Mouse (Mus musculus): Measurements from ENCODE around the gene Cfap20.
A peak's percentile ranks its signal among the peaks of the same experiment; 100 is the strongest.

The Cfap20 gene

DNA sequence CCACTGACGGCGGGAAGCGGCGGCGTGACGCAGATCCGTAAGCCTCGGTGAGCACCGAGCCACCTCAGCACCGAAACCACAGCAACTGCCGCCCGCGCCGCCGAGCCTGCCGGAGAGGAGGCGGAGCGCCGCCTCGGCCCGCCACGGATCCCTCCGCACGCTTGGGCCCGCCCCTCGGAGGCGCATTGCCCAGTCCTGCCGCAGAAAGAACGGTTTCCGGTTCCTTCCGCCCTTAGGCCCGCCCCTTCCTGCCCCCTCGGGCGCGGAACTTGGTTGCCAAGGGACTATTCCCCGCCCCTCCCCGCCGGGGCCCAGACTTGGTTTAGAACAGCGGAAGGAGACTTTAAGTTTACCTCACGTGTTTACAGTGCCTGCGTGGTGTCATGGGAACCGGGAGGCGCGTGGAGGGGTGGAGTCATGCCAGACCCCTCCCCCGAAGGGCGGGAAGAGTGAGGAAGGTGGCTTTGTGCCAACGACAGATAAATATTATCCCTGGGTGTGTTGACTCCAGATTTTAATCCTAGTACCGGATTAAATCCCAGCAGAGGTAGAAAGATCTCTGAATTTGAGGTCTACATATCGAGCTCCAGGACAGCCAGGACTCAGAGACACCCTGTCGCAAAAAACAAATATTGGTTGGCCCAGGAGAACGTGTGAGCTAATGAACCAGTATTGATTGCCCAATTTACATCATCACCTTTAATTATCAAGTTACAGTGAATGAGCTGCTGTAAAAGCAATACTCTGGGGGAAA lies at the start of gene Cfap20:
TSS of gene Cfap20 (minus strand) at position 184 of the 754 bp plus-strand sequence.
- peak; percentile 99 for DNase-seq (ENCODE audit: low read depth, low spot score)

- no peak for DNase-seq (ENCODE audit: low read depth, low spot score)
Observed at GRCm38 (mm10) chr8:95470008-95470407, 35.3 kb upstream of the Cfap20 start.

- DNase-seq (ENCODE audit: low read depth, low spot score) = no peak
Observed at GRCm38 (mm10) chr8:95468995-95469394, 34.3 kb upstream of the Cfap20 start.

- DNase-seq (ENCODE audit: low read depth, low spot score) = no peak
Observed at GRCm38 (mm10) chr8:95466543-95466942, 31.9 kb upstream of the Cfap20 start.

DNA sequence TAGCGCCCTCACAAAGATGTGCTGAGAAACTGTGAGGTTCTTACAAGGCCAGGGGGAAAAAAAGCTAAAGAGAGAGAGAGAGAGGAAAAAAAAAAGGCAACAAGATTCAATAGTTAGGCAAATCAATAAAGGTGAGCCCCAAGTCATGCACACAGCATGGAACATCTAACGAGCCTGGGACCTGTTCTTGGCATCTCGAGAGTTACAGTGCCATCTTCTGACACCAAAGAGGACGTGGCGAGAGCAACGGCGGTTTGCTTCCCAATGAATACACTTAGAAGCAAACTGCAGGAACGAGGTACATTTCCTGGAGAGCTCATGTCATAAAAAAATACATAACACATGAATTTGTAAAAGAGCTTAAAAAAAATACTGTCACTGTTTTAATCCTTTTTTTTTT lies 17.8 kb upstream of the Cfap20 start:
- no peak for DNase-seq (ENCODE audit: low read depth, low spot score)

GRCm38 (mm10) chr8:95450271-95450670 lies 15.6 kb upstream of the Cfap20 start:
- DNase-seq (ENCODE audit: low read depth, low spot score) = no peak

- DNase-seq (ENCODE audit: low read depth, low spot score) = no peak
Observed at GRCm38 (mm10) chr8:95447661-95448060, 13.0 kb upstream of the Cfap20 start.

- DNase-seq (ENCODE audit: low read depth, low spot score) = no peak
Observed at GRCm38 (mm10) chr8:95445042-95445441, 10.4 kb upstream of the Cfap20 start.

DNA sequence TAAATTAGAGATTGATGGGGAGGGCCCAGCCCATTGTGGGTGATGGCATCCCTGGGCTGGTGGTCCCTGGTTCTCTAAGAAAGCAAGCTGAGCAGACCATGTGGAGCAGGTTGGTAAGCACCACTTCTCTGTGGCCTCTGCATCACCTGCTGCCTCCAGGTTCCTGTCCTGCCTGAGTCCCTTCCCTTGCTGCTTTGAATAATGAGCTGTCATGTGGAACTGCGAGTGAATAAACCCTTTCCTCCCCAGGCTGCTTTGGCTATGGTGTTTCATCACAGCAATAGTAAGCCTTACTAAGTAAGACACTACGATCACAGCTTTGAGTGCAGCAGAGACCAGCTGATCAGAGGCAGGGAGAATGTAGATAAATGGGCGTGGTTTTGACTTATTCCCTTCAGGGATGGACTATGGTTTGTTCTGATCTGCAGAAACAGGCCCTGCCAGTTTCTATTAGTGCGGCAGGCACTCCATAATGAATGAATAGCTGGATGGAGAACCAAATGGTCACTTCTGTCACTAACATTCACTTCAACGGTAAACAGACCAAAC lies 6.9 kb upstream of the Cfap20 start:
- DNase-seq (ENCODE audit: low read depth, low spot score) = no peak

DNA sequence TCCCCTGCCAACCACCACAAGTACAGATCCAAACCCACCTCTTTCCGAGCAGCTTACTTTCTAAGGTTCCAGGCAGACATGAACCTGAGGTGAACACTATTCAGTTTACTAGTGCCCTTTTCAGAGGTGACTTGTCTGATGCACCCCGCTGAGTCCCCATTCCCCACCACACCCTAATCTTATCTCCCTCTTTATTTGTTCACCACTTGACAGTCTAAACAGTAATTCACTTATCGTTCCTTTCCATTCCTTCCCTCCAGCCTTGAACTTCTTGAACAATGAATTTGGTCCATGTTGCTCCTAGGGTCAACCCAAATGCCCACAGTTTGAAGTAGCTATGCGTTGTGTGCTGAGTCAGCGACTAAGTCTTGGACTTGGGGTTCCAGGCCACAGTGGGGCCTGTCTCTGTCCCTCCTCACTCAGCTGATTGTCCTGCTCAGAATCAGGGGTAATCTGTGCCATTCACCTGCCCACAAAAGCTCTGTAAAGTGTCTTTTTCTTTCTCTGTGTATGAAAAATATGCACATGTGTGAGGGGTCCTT lies 5.6 kb upstream of the Cfap20 start:
- DNase-seq (ENCODE audit: low read depth, low spot score) = no peak

DNA sequence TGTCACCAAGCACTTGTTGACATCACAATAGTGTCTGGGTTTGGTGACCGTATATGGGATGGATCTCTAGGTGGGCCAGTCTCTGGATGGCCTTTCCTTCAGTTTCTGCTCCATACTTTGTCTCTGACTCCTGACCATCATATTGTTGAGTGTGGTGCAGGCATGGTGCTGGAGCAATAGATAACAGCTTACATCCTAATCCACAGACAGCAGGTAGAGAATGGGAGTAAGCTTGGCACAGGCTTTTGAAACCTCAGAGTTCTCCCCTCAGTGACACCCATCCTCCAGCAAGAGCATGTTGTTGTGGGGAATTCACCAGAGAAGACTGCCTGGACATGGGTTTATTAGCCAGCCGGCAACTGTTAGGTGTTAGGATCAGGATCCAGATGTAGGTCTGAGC lies 4.8 kb upstream of the Cfap20 start:
- no peak for DNase-seq (ENCODE audit: low read depth, low spot score)

GRCm38 (mm10) chr8:95437341-95437992 lies 2.8 kb upstream of the Cfap20 start:
- no peak for DNase-seq (ENCODE audit: low read depth, low spot score)

DNA sequence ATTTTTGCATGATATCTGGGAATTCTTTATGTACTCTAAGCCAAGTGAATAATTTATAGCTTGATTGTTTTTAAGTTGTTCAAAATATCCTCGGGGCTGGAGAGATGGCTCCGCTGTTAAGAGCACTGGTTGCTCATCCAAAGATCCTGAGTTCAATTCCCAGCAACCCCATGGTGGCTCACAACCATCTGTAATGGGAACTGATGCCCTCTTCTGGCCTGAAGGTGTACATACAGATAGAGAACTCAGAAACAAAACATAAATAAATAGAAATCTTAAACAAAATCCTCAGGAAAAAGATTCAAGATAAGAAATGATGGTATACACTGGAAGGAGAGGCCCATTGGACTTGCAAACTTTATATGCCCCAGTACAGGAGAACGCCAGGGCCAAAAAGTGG lies 1.3 kb upstream of the Cfap20 start:
- no peak for DNase-seq (ENCODE audit: low read depth, low spot score)

GRCm38 (mm10) chr8:95435471-95435870 lies 802 bp upstream of the Cfap20 start:
- DNase-seq (ENCODE audit: low read depth, low spot score) = no peak

DNA sequence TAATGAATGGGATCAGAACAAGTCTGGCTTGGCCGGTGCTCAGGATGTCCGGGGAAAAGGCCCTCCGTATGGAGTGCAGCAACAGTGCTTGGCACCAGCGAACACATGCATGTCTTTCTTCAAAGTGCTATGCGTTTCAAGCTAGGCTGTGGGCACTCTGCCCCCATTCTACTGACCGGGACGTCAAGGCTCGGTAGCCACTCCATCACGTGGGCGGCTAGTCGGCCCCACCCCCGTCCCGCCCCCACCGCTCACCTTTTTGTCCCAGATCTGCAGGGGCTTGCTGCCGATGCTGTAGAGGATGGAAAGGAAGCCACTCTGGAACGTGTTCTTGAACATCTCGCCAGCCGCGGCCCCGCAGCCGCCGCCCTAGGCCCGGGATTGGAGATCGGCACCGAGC lies 436 bp downstream of the Cfap20 start:
- peak; percentile 23 for DNase-seq (ENCODE audit: low read depth, low spot score)

- DNase-seq (ENCODE audit: low read depth, low spot score) = no peak
Observed at GRCm38 (mm10) chr8:95433124-95433523, 1.5 kb downstream of the Cfap20 start.

DNA sequence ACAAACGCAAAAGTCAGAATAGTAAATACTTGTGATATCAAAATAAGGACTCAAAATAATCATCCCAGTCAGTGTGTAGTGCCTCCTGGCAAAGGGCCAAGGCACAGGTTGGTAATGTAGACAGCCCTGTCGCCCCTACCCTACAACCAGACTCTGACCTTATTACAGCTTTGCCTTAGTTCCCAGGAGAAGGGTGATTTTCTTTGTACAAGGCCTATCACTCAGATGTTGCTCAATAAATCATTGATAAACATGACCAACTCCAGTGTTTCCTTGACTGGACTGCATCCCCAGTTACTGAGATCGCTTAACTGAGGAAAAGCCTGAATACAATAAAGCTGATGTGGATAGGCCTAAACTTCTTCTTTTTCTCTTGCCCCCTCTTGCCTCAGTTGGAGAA lies 2.2 kb downstream of the Cfap20 start:
- DNase-seq (ENCODE audit: low read depth, low spot score) = no peak

GRCm38 (mm10) chr8:95429945-95430344 lies 4.7 kb downstream of the Cfap20 start:
- DNase-seq (ENCODE audit: low read depth, low spot score) = peak; percentile 34

- peak; percentile 91 for DNase-seq (ENCODE audit: low read depth, low spot score)
Observed at GRCm38 (mm10) chr8:95427594-95428535, 6.8 kb downstream of the Cfap20 start.

GRCm38 (mm10) chr8:95426781-95427281 lies 7.8 kb downstream of the Cfap20 start:
- no peak for DNase-seq (ENCODE audit: low read depth, low spot score)

DNA sequence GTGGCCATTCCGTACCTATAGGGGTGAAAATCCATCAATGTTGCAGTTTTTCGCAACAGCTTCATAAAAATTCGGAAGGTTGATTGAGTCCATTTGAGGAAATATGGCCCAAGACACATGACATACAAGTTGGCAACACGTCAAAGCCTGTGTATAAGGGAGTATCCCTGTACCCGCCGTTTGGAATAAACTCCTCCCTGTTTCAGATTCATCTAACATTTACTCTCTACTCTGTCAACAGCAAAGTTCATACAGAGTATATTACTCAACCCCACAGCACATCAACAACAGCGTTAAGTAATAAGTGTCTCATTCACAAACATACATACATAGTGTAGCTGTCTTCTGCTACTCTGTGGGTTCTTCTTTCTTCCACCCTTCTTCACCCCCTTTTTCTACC lies 10.0 kb downstream of the Cfap20 start:
- DNase-seq (ENCODE audit: low read depth, low spot score) = no peak

All from mesoderm, embryonic 11.5 days (tissue).